Mouse (Mus musculus) lung, adult 2 months (tissue): ENCODE results near the gene Coro2b.

Experiments used
- CTCF ChIP-seq: fragments of 200-500 bp; IDR thresholded peaks from 2 replicates; pipeline ENCODE4 v1.5.1; 2011; ENCODE audit warnings: mild to moderate bottlenecking, low read length, control low read depth; ENCODE audit not compliant: insufficient read depth
- POLR2A ChIP-seq: fragments of 200-500 bp; IDR thresholded peaks from 2 replicates; pipeline ENCODE4 v1.6.1; 2011; ENCODE audit warnings: low read depth, mild to moderate bottlenecking, control low read depth, low read length, borderline replicate concordance; ENCODE audit errors: extremely low read depth

DNA sequence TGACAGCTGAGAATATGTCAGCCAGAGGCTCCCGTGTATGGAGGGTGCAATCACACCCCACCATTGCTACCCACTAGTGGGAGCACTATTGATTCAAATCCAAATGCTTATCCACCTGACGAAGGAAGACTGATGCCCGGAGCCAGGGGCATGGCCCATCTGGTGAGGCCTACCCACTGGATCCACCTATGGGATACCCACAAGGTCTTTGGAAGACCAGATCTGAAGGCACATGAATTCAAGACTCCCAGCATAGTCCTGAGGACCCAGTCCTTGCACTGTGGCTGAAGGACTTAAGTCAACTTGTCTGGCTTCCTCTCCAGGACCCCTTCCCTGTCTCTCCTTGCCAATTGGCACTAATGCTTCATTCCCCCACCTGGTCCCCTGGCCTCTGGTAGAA, 54.1 kb downstream of the Coro2b start:
- TF ChIP-seq CTCF (no peak), POLR2A (no peak)
